Mouse (Mus musculus) embryo, embryonic 11 days (tissue): ENCODE results near the gene Misp.

Source experiments
- DNase-seq: peaks from one replicate; pipeline ENCODE4 v3.0.0-alpha.2; 2015

Gene Misp

GRCm38 (mm10) chr10:79831583-79831982 is 10.8 kb downstream of the Misp start:
- DNase-seq: no peak

GRCm38 (mm10) chr10:79832026-79832785 is 11.4 kb downstream of the Misp start:
- DNase-seq: no peak

GRCm38 (mm10) chr10:79832786-79833181 is 12.0 kb downstream of the Misp start:
- no peak for DNase-seq

- DNase-seq: peak; percentile 85
Observed at GRCm38 (mm10) chr10:79834769-79835398, 14.1 kb downstream of the Misp start.

- DNase-seq: no peak
Observed at GRCm38 (mm10) chr10:79836918-79837317, 16.1 kb downstream of the Misp start.

GRCm38 (mm10) chr10:79838151-79838550 is 17.4 kb downstream of the Misp start:
- DNase-seq: no peak

GRCm38 (mm10) chr10:79840091-79840490 is 19.3 kb downstream of the Misp start:
- DNase-seq: no peak

- DNase-seq: peak; percentile 84
Observed at GRCm38 (mm10) chr10:79840644-79841551, 20.1 kb downstream of the Misp start.

- no peak for DNase-seq
Observed at GRCm38 (mm10) chr10:79842322-79842721, 21.5 kb downstream of the Misp start.

GRCm38 (mm10) chr10:79843476-79843875 is 22.7 kb downstream of the Misp start:
- no peak for DNase-seq

- no peak for DNase-seq
Observed at GRCm38 (mm10) chr10:79846553-79846952, 25.8 kb downstream of the Misp start.

- DNase-seq: no peak
Observed at GRCm38 (mm10) chr10:79849941-79850628, 29.3 kb downstream of the Misp start.

- no peak for DNase-seq
Observed at GRCm38 (mm10) chr10:79851653-79852052, 30.9 kb downstream of the Misp start.

- peak; percentile 56 for DNase-seq
Observed at GRCm38 (mm10) chr10:79852107-79852789, 31.5 kb downstream of the Misp start.

- peak; percentile 15 for DNase-seq
Observed at GRCm38 (mm10) chr10:79852827-79853226, 32.0 kb downstream of the Misp start.

- peak; percentile 87 for DNase-seq
Observed at GRCm38 (mm10) chr10:79853392-79853791, 32.6 kb downstream of the Misp start.

- peak; percentile 100 for DNase-seq
Observed at GRCm38 (mm10) chr10:79853860-79854795, 33.3 kb downstream of the Misp start, which contains the start of gene Ptbp1. Gene Ptbp1, plus strand, starts transcription at chr10:79854427.

GRCm38 (mm10) chr10:79854801-79855541 is 34.2 kb downstream of the Misp start:
- peak; percentile 91 for DNase-seq

- peak; percentile 19 for DNase-seq
Observed at GRCm38 (mm10) chr10:79855558-79856184, 34.9 kb downstream of the Misp start.

GRCm38 (mm10) chr10:79856280-79856679 is 35.5 kb downstream of the Misp start:
- DNase-seq: no peak
